In genomic region chr7:33543420-33543819, GRCm38 (mm10) we compare ENCODE assay signal across 16 mouse cellular contexts. TPM values are rescaled to one million over a fixed set of nuclear protein-coding genes. Genes with fewer than 3 reads are reported as not detected.
"Had no signal": no experiment of that assay in that cellular context is flagged by ENCODE, and none has a peak within 500 bp of the region (broad histone marks: within the 10 kb centered on the region; RNA-seq: fewer than 3 reads in every experiment).

No protein-coding gene starts in this region.

RNA-seq across cellular contexts. Expression of gene Scgb2b21, which starts 23.2 kb away (rescaled TPM):
- total RNA-seq: layer of hippocampus, adult 18-20 months; layer of hippocampus, postnatal 36 days; left cerebral cortex, adult 8-10 months; left cerebral cortex, postnatal 25 days; megakaryocyte-erythroid progenitor cell, adult 5-6 weeks; midbrain, postnatal 0 days had no signal
- polyA plus RNA-seq: kidney, embryonic 16.5 days; limb, embryonic 12.5 days; liver, embryonic 13.5 days; liver, postnatal 0 days; lung, embryonic 16.5 days; midbrain, embryonic 13.5 days; midbrain, postnatal 0 days; neural tube, embryonic 11.5 days; neural tube, embryonic 15.5 days; small intestine, adult 2 months; stomach, embryonic 16.5 days had no signal
